Mouse (Mus musculus) limb, embryonic 15.5 days (tissue): Measurements from ENCODE around the gene Tchp. TPM values are rescaled to one million over a fixed set of nuclear protein-coding genes. Genes with fewer than 3 reads are reported as not detected.

Source experiments
- ATAC-seq: fragments of 200-750 bp; cut with Nextera tagmentation; 2 replicates; pipeline ENCODE4 v1.8.0; 2017; ENCODE audit warnings: low read depth, moderate TSS enrichment; ENCODE audit not compliant: insufficient number of reproducible peaks, low FRiP score, low TSS enrichment
- H3K27ac ChIP-seq: fragments of 300-500 bp; sonication (generic); 2 replicates; pipeline ENCODE4 v1.5.1; 2015; ENCODE audit warnings: moderate library complexity, mild to moderate bottlenecking, inconsistent platforms
- H3K27me3 ChIP-seq: fragments of 300-500 bp; sonication (generic); 2 replicates; pipeline ENCODE4 v1.6.1; 2015; ENCODE audit warnings: inconsistent platforms
- H3K36me3 ChIP-seq: fragments of 300-500 bp; sonication (generic); 2 replicates; pipeline ENCODE4 v1.6.1; 2015; ENCODE audit warnings: inconsistent platforms
- H3K4me1 ChIP-seq: fragments of 300-500 bp; sonication (generic); 2 replicates; pipeline ENCODE4 v1.6.1; 2015; ENCODE audit warnings: inconsistent platforms
- H3K4me2 ChIP-seq: fragments of 300-500 bp; sonication (generic); 2 replicates; pipeline ENCODE4 v1.6.1; 2015; ENCODE audit warnings: mild to moderate bottlenecking, inconsistent platforms
- H3K4me3 ChIP-seq: fragments of 300-500 bp; sonication (generic); 2 replicates; pipeline ENCODE4 v1.5.1; 2015; ENCODE audit warnings: mild to moderate bottlenecking, inconsistent platforms
- H3K9ac ChIP-seq: fragments of 300-500 bp; sonication (generic); 2 replicates; pipeline ENCODE4 v1.6.1; 2015; ENCODE audit warnings: inconsistent platforms
- H3K9me3 ChIP-seq: fragments of 300-500 bp; sonication (generic); 2 replicates; pipeline ENCODE4 v1.6.1; 2016; ENCODE audit warnings: inconsistent platforms
- WGBS: fragments of 180-500 bp; shearing (Covaris S2); methylation state at CpG from one replicate; pipeline ENCODE4 v1.1.7; 2015; 5-methylcytosine and 5-hydroxymethylcytosine counted together
- microRNA-seq: library from miRNA; unstranded; fragments of <30 nt; microRNA quantifications from one replicate; pipeline ENCODE4, GENCODE M21; 2016
- polyA plus RNA-seq: library from polyadenylated mRNA; unstranded; fragments of >200 nt; fragmentation: Nextera tagmentation; extraction: Ambion mirVana; gene quantifications from 2 replicates; pipeline ENCODE4 v1.2.1, GENCODE M21; 2015

Tchp gene
- polyA plus RNA-seq, 1 experiment from 2014 or later, result 15.1 TPM

- H3K4me1 ChIP-seq, result peaks cover 29% of the 10 kb centered on the region
- H3K4me2 ChIP-seq, result peak overlapping the region; percentile 80; the same call in 1 of the 2 replicates
- H3K9me3 ChIP-seq, result no peaks in the 10 kb centered on the region
- ATAC-seq, result no peak
- H3K9ac ChIP-seq, result peak overlapping the region; percentile 86; the same call in 1 of the 2 replicates
- WGBS, result 75% methylated on average over 8 of the region's 8 CpGs
- peaks cover 6% of the 10 kb centered on the region; the same call in 1 of the 2 replicates for H3K36me3 ChIP-seq
- no peak overlapping the region for H3K27ac ChIP-seq
- no peaks in the 10 kb centered on the region for H3K27me3 ChIP-seq
- peak overlapping the region; percentile 99 for H3K4me3 ChIP-seq
Measured at GRCm38 (mm10) chr5:114771796-114772195, 64.2 kb downstream of the Tchp start.

Small RNA genes lying within 50 kb of the gene (microRNA-seq; reads per million reads assigned to microRNA genes)
- not detected for gene Mir7028

Other genes starting within 250 kb of the Tchp start
- gene Fam222a, start 139.7 kb upstream of the Tchp start, polyA plus RNA-seq, result 0.46 and 0.63 TPM in 2 replicates
- 14.8 and 16.2 TPM in 2 replicates for gene Trpv4, start 49.3 kb upstream of the Tchp start, polyA plus RNA-seq
- gene Gltp, start 16.8 kb upstream of the Tchp start, polyA plus RNA-seq, result 688 and 696 TPM in 2 replicates
- 40.8 and 47.0 TPM in 2 replicates for gene Ankrd13a, start 66.9 kb downstream of the Tchp start, polyA plus RNA-seq
- 44.9 and 47.8 TPM in 2 replicates for gene Git2, start 67.8 kb downstream of the Tchp start, polyA plus RNA-seq
- gene 1500011B03Rik, start 115.7 kb downstream of the Tchp start, polyA plus RNA-seq, result 73.5 and 76.4 TPM in 2 replicates
- not detected in 2 replicates for gene 4930519G04Rik, start 145.9 kb downstream of the Tchp start, polyA plus RNA-seq
- gene Gm9936, start 150.9 kb downstream of the Tchp start, polyA plus RNA-seq, result 0.05 and 0.07 TPM in 2 replicates
- 2.6 and 3.2 TPM in 2 replicates for gene Oasl2, start 189.2 kb downstream of the Tchp start, polyA plus RNA-seq
- gene Oasl1, start 215.5 kb downstream of the Tchp start, polyA plus RNA-seq, result 0.66 and 1.1 TPM in 2 replicates
- gene 2210016L21Rik, start 234.4 kb downstream of the Tchp start, polyA plus RNA-seq, result 58.8 and 63.3 TPM in 2 replicates